Comparison of ENCODE assay signal across 8 mouse cellular contexts in genomic region chr7:118854606-118855005, GRCm38 (mm10). TPM values are rescaled to one million over a fixed set of nuclear protein-coding genes. Genes with fewer than 3 reads are reported as not detected.
A peak's percentile ranks its signal among the peaks of the same experiment; 100 is the strongest.
DNase-seq lines count a peak whose midpoint lies in the region; ATAC-seq and TF ChIP-seq lines count a peak whose summit lies in the region.

No protein-coding gene starts in this region.

- H3K4me1 ChIP-seq in lung, postnatal 0 days (ENCODE audit: insufficient read depth, low read depth, low read length): peaks cover 8% of the 10 kb centered on the region; the same call in 1 of the 2 replicates
- H3K4me1 ChIP-seq in embryonic fibroblast, embryonic 13.5 days (ENCODE audit: control insufficient read depth, insufficient read depth, low read length): 0 out of 2 replicates have a peak, but pooled peaks cover 2% of the 10 kb centered on the region
- H3K4me1 ChIP-seq in limb, embryonic 11.5 days (ENCODE audit: control insufficient read depth, insufficient read depth, low read length): peaks cover 6% of the 10 kb centered on the region; the same call in 1 of the 2 replicates
- H3K4me1 ChIP-seq in olfactory bulb, adult 2 months (ENCODE audit: control insufficient read depth, insufficient read depth, low read length): peaks cover 30% of the 10 kb centered on the region

- DNase-seq in lung, postnatal 0 days (ENCODE audit: low spot score): no peak
- DNase-seq in lung, postnatal 36 days: no peak
- DNase-seq in limb, embryonic 11.5 days (ENCODE audit: low spot score): no peak
- DNase-seq in embryo, embryonic 11 days: no peak
- no peak for DNase-seq in kidney, postnatal 4 days
- DNase-seq in thymus, postnatal 0 days (ENCODE audit: low spot score): no peak

- no peak for TF ChIP-seq CTCF in lung, postnatal 0 days (IDR thresholded peaks at IDR 0.05)
- TF ChIP-seq CTCF in embryonic fibroblast, embryonic 13.5 days (IDR thresholded peaks at IDR 0.05; ENCODE audit: borderline replicate concordance, insufficient read depth, low read length): no peak
- TF ChIP-seq CTCF in olfactory bulb, adult 2 months (IDR thresholded peaks at IDR 0.05; ENCODE audit: insufficient read depth, low read depth, low read length): no peak

- TF ChIP-seq POLR2A in embryonic fibroblast, embryonic 13.5 days (IDR thresholded peaks at IDR 0.05; ENCODE audit: low read depth, low read length): no peak
- no peak for TF ChIP-seq POLR2A in olfactory bulb, adult 2 months (IDR thresholded peaks at IDR 0.05; ENCODE audit: insufficient read depth, low read depth, low read length)

- H3K27me3 ChIP-seq in lung, postnatal 0 days (replicated peaks; ENCODE audit: insufficient read depth, low read length): no peaks in the 10 kb centered on the region
- no peaks in the 10 kb centered on the region for H3K27me3 ChIP-seq in limb, embryonic 11.5 days (ENCODE audit: control insufficient read depth, insufficient read depth, low read length)

- no peaks in the 10 kb centered on the region for H3K36me3 ChIP-seq in lung, postnatal 0 days (ENCODE audit: insufficient read depth, low read length)
- H3K36me3 ChIP-seq in limb, embryonic 11.5 days (ENCODE audit: control insufficient read depth, insufficient read depth, low read length): peaks cover 11% of the 10 kb centered on the region; the same call in 1 of the 2 replicates

- H3K9me3 ChIP-seq in lung, postnatal 0 days (ENCODE audit: low read length): no peaks in the 10 kb centered on the region
- H3K9me3 ChIP-seq in limb, embryonic 11.5 days (ENCODE audit: control insufficient read depth, low read length): no peaks in the 10 kb centered on the region

- no peak overlapping the region for H3K27ac ChIP-seq in lung, postnatal 0 days (ENCODE audit: low read length)
- H3K27ac ChIP-seq in embryonic fibroblast, embryonic 13.5 days (ENCODE audit: insufficient read depth, low read length): no peak overlapping the region
- H3K27ac ChIP-seq in limb, embryonic 11.5 days (replicated peaks; ENCODE audit: low read depth, low read length): no peak overlapping the region
- no peak overlapping the region for H3K27ac ChIP-seq in olfactory bulb, adult 2 months (ENCODE audit: insufficient read depth, low read depth, low read length)

- no peak for ATAC-seq in lung, postnatal 0 days
- no peak for ATAC-seq in limb, embryonic 11.5 days (ENCODE audit: insufficient number of reproducible peaks, low FRiP score, low TSS enrichment, low read depth)

- H3K9ac ChIP-seq in lung, postnatal 0 days (replicated peaks; ENCODE audit: low read depth): peak overlapping the region; percentile 37; the same call in 1 of the 2 replicates
- peak overlapping the region; percentile 77 for H3K9ac ChIP-seq in limb, embryonic 11.5 days (ENCODE audit: low read length)

- no peak for TF ChIP-seq EP300 in lung, postnatal 0 days (IDR thresholded peaks at IDR 0.05)

- 7% methylated on average over 3 of the region's 3 CpGs for WGBS in lung, postnatal 0 days
- WGBS in limb, embryonic 11.5 days: 22% methylated on average over 3 of the region's 3 CpGs
- WGBS in olfactory bulb, adult 2 months: 4% methylated on average over 3 of the region's 3 CpGs

- peak overlapping the region; percentile 90 for H3K4me2 ChIP-seq in lung, postnatal 0 days (replicated peaks; ENCODE audit: low read depth, low read length)
- peak overlapping the region; percentile 77 for H3K4me2 ChIP-seq in limb, embryonic 11.5 days (ENCODE audit: low read depth, severe bottlenecking)

- peak overlapping the region; percentile 78 for H3K4me3 ChIP-seq in lung, postnatal 0 days (ENCODE audit: low read depth, low read length)
- peak overlapping the region; percentile 84 for H3K4me3 ChIP-seq in embryonic fibroblast, embryonic 13.5 days (ENCODE audit: insufficient read depth, low read length)
- H3K4me3 ChIP-seq in limb, embryonic 11.5 days (ENCODE audit: low read depth, low read length): peak overlapping the region; percentile 79
- H3K4me3 ChIP-seq in olfactory bulb, adult 2 months (ENCODE audit: insufficient read depth, low read depth, low read length): peak overlapping the region; percentile 50

RNA-seq across cellular contexts. Expression of gene Iqck, which starts 0.9 kb away (rescaled TPM):
- 3.5 and 4.9 TPM in 2 replicates for polyA plus RNA-seq in lung, postnatal 0 days (2015; fragmentation: Nextera tagmentation; extraction: Ambion mirVana)
- 1.1 and 1.2 TPM in 2 replicates for polyA plus RNA-seq in embryonic fibroblast, embryonic 13.5 days (2011; ENCODE audit: insufficient read length, low read depth, missing spikeins)
- polyA plus RNA-seq in limb, embryonic 11.5 days (2014; fragmentation: Nextera tagmentation; extraction: Ambion mirVana): 2.2 TPM in 2 replicates
- polyA plus RNA-seq in olfactory bulb, adult 2 months (2012; ENCODE audit: insufficient read depth, insufficient read length, low replicate concordance, missing spikeins): not detected in 2 replicates
- 1.1 and 1.6 TPM in 2 replicates for polyA plus RNA-seq in thymus, postnatal 0 days (2015; fragmentation: Nextera tagmentation; extraction: Ambion mirVana)

RNA-seq across cellular contexts. Expression of gene Knop1, which starts 1.4 kb away (rescaled TPM):
- 50.1 and 51.6 TPM in 2 replicates for polyA plus RNA-seq in lung, postnatal 0 days (2015; fragmentation: Nextera tagmentation; extraction: Ambion mirVana)
- 36.5 and 38.6 TPM in 2 replicates for polyA plus RNA-seq in embryonic fibroblast, embryonic 13.5 days (2011; ENCODE audit: insufficient read length, low read depth, missing spikeins)
- 136 and 147 TPM in 2 replicates for polyA plus RNA-seq in limb, embryonic 11.5 days (2014; fragmentation: Nextera tagmentation; extraction: Ambion mirVana)
- not detected in 2 replicates for polyA plus RNA-seq in olfactory bulb, adult 2 months (2012; ENCODE audit: insufficient read depth, insufficient read length, low replicate concordance, missing spikeins)
- polyA plus RNA-seq in thymus, postnatal 0 days (2015; fragmentation: Nextera tagmentation; extraction: Ambion mirVana): 79.2 and 79.4 TPM in 2 replicates

Comparison
In these comparisons a context has a peak if more than half of its experiments do, and no peak if none do; other contexts are left out.
1. RNA of gene Knop1, which starts 1.4 kb away (polyA plus RNA-seq): 136 to 147 TPM in limb, embryonic 11.5 days, 79.2 to 79.4 TPM in thymus, postnatal 0 days, 50.1 to 51.6 TPM in lung, postnatal 0 days and 36.5 to 38.6 TPM in embryonic fibroblast, embryonic 13.5 days; not detected in olfactory bulb, adult 2 months; every median in the first group is over 10 times any median in the second.
2. Peak in every context shown above with its lines, with median percentiles within 50 percentile points of each other: H3K4me3 ChIP-seq.